Mouse (Mus musculus): ENCODE results near the gene Sema6b. TPM values are rescaled to one million over a fixed set of nuclear protein-coding genes. Genes with fewer than 3 reads are reported as not detected.

Sema6b gene
- total and polyA plus RNA-seq, 2 experiments from 2014 or later: 0.81 to 10.4 TPM

DNA sequence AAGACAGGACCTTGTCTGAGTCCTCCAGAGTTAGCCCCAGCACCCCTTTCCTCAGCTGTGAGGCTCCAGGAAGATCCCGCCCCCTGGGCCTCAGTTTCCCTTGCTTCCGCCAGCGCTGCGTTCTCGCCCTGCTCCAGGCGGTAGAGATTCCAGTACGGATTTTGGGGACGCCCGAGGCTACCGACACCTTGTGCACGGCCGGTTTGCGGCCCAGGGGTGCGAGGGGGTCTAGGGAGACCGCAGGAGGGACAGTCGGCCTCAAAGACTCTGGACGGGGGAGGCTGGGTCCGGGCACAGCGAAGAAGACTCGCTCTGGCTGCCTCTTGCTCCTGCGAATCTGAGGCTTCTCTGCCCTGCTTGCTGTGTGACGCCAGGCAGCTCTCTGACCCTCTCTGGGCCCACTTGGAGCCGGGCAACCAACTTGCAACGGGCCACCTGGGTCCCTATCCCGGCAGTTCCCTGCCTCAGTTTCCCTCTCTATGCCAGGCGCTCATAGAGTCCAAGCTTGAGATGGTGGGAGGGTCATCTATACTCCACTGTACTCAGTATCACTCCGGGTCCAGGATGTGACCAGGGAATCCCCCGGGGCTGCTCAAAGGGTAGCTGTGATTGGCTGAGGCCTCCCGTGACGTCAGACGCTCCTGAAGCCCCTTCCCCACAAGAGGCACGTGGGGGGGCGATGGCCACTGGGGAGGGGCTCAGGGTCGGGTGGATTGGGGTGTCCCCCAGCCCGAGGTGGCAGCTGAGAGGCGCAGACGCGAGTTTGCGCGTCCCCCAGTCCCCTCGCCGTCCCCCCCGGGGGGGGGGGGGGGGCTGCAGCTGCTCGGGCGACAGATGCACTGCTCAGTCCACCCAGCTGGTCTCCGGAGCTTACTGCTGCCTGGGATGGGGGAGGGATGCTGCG lies 1.8 kb upstream of the Sema6b start:
- peak overlapping the region; percentile 23 for H3K4me3 ChIP-seq (ENCODE audit: low read depth, low read length)
- H3K36me3 ChIP-seq (replicated peaks; ENCODE audit: control insufficient read depth, insufficient read depth, low read length): no peaks in the 10 kb centered on the region
- H3K27me3 ChIP-seq (ENCODE audit: control insufficient read depth, insufficient read depth, low read length): peaks cover 89% of the 10 kb centered on the region
- ATAC-seq (ENCODE audit: insufficient read depth, low read depth): no peak; the same call in 1 of the 2 replicates
- no peak for DNase-seq (ENCODE audit: low spot score)
- peak overlapping the region; percentile 48 for H3K4me2 ChIP-seq (ENCODE audit: low read depth, low read length)
- 0 out of 2 replicates have a peak overlapping the region, but pooled peaks have one; percentile 1 for H3K9ac ChIP-seq (replicated peaks; ENCODE audit: low read depth, low read length)
- TF ChIP-seq CTCF (IDR thresholded peaks at IDR 0.05; ENCODE audit: low read depth) (no peak), EP300 (IDR thresholded peaks at IDR 0.05; ENCODE audit: low read depth) (no peak)
- peaks cover 10% of the 10 kb centered on the region for H3K4me1 ChIP-seq (ENCODE audit: control insufficient read depth, insufficient read depth)
- H3K27ac ChIP-seq (ENCODE audit: low read depth): no peak overlapping the region
- no peaks in the 10 kb centered on the region for H3K9me3 ChIP-seq (replicated peaks; ENCODE audit: control insufficient read depth, low read length)
- WGBS: 2% methylated on average over 44 of the region's 47 CpGs

DNA sequence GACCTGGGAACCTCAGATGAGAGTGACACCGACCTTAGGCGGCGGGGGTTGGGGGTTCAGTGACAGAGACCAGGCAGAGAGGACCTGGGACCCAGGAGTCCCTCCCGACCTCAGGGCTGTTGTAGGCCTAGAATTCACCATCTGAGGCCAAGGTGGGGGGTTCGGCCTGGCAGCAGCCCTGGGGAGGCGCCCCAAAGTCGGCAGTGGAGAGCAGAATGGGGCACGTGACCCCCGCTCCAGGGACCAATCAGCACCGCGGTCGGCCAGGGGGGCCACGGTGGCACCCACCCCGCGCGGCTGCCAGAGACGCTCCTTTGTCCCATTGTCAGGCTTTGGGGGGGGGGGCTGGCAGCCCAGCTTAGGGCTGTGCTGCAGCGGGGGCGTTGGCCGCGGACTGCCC lies 788 bp downstream of the Sema6b start:
- TF ChIP-seq EP300 (IDR thresholded peaks at IDR 0.05; ENCODE audit: low read depth) (no peak), CTCF (IDR thresholded peaks at IDR 0.05; ENCODE audit: low read depth) (no peak)
- Histone ChIP-seq H3K9me3 (replicated peaks; ENCODE audit: control insufficient read depth, low read length) (no peaks in the 10 kb centered on the region), H3K4me2 (ENCODE audit: low read depth, low read length) (peak overlapping the region; percentile 94), H3K36me3 (replicated peaks; ENCODE audit: control insufficient read depth, insufficient read depth, low read length) (no peaks in the 10 kb centered on the region), H3K4me1 (ENCODE audit: control insufficient read depth, insufficient read depth) (peaks cover 13% of the 10 kb centered on the region), H3K27ac (ENCODE audit: low read depth) (no peak overlapping the region), H3K9ac (replicated peaks; ENCODE audit: low read depth, low read length) (peak overlapping the region; percentile 37; the same call in 1 of the 2 replicates), H3K27me3 (ENCODE audit: control insufficient read depth, insufficient read depth, low read length) (peaks cover 70% of the 10 kb centered on the region), H3K4me3 (ENCODE audit: low read depth, low read length) (peak overlapping the region; percentile 60)
- ATAC-seq (ENCODE audit: insufficient read depth, low read depth) (no peak), DNase-seq (ENCODE audit: low spot score) (no peak)
- 20% methylated on average over 14 of the region's 21 CpGs for WGBS

DNA sequence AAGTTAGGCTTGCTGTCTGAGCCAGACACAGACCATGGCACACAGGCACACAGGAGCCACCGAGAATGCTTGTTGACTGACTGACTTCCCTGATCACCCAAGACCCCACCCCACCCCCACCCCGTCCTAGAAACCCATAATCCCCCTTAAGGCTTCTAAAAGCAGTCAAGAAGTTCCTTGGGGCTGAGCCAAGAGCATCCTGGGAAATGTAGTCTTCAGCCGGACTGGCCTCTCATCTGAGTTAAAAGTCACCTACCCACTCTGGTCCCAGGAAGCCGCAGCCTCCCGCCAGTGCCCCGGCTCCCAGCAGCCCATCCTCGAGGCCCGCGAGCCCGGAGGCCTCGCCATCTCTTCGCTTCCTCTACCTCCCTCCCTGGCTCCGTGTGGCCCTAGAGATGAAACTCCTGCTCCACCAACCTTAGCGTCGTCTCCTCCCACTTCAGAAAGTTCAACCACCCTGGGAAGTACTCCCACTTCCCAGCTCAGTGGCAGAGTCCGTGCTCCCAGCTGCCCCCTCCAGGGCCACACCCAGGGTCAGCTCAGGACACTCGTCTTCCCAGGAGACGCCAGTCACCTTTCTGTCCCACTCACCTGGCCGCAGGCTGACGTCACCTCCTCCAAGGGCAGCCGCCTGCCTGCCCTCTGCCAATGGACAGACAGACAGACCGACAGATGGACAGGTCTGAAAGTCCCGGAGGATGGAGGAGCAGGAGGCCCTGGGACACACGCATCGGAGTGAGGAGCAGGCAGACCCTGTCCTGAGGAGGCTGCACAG lies 2.1 kb downstream of the Sema6b start:
- no peak for ATAC-seq (ENCODE audit: insufficient read depth, low read depth)
- Histone ChIP-seq H3K27me3 (ENCODE audit: control insufficient read depth, insufficient read depth, low read length) (peaks cover 57% of the 10 kb centered on the region), H3K4me1 (ENCODE audit: control insufficient read depth, insufficient read depth) (peaks cover 20% of the 10 kb centered on the region), H3K9me3 (replicated peaks; ENCODE audit: control insufficient read depth, low read length) (no peaks in the 10 kb centered on the region), H3K4me2 (ENCODE audit: low read depth, low read length) (peak overlapping the region; percentile 24; the same call in 1 of the 2 replicates), H3K9ac (replicated peaks; ENCODE audit: low read depth, low read length) (no peak overlapping the region), H3K36me3 (replicated peaks; ENCODE audit: control insufficient read depth, insufficient read depth, low read length) (no peaks in the 10 kb centered on the region), H3K27ac (ENCODE audit: low read depth) (no peak overlapping the region), H3K4me3 (ENCODE audit: low read depth, low read length) (no peak overlapping the region)
- WGBS: 25% methylated on average over 25 of the region's 25 CpGs
- TF ChIP-seq CTCF (IDR thresholded peaks at IDR 0.05; ENCODE audit: low read depth) (no peak), EP300 (IDR thresholded peaks at IDR 0.05; ENCODE audit: low read depth) (no peak)
- DNase-seq (ENCODE audit: low spot score): no peak

DNA sequence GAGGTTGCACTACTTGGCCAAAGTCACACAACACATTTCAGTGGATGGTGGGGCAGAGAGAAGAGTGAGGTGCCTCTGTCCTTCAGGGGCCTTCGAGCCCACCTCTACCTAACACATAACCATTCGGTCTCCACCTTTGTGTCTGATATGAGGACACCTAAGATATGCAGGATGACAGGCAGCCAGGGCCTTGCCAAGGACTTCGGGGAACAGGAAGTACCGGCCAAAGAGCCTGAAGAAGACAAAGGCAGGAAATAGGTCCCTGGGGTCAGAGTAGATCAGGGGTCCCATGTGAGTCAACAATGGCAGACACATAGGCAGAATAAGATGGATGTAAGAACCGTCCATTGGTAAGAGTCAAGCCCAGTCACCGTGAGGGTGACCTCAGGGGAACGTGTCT lies 3.6 kb downstream of the Sema6b start:
- peaks cover 43% of the 10 kb centered on the region for H3K27me3 ChIP-seq (ENCODE audit: control insufficient read depth, insufficient read depth, low read length)
- no peaks in the 10 kb centered on the region for H3K36me3 ChIP-seq (replicated peaks; ENCODE audit: control insufficient read depth, insufficient read depth, low read length)
- no peak overlapping the region for H3K27ac ChIP-seq (ENCODE audit: low read depth)
- peaks cover 15% of the 10 kb centered on the region for H3K4me1 ChIP-seq (ENCODE audit: control insufficient read depth, insufficient read depth)
- ATAC-seq (ENCODE audit: insufficient read depth, low read depth): no peak
- DNase-seq (ENCODE audit: low spot score): no peak
- TF ChIP-seq EP300 (IDR thresholded peaks at IDR 0.05; ENCODE audit: low read depth) (no peak), CTCF (IDR thresholded peaks at IDR 0.05; ENCODE audit: low read depth) (no peak)
- H3K4me3 ChIP-seq (ENCODE audit: low read depth, low read length): no peak overlapping the region
- WGBS: 66% methylated on average over 7 of the region's 7 CpGs
- no peak overlapping the region for H3K9ac ChIP-seq (replicated peaks; ENCODE audit: low read depth, low read length)
- no peaks in the 10 kb centered on the region for H3K9me3 ChIP-seq (replicated peaks; ENCODE audit: control insufficient read depth, low read length)
- H3K4me2 ChIP-seq (ENCODE audit: low read depth, low read length): no peak overlapping the region

DNA sequence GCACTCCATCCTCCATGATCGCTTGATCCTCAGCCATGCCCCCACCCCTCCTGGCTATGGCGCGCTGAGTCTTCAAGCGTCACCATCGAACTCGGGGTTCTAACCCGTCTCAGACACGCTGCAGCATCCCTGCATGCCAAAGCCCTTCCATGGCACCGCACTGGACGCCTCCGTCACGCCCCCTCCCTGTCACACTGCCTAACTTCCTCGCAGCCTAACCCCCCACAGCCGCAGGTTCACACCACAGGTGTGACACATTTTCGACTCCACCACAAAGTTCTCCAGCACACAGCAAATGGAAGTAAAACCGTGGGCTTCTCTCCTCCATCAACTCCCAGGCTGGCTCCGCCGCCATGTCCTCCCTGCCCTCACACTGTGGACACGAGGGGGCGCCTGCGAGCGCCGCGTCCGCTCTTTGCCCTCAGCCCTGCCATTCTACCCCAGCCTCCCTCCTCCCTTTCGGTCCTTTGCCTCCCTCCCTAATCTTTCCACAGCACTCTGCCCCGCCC lies 5.6 kb downstream of the Sema6b start:
- DNase-seq (ENCODE audit: low spot score): peak; percentile 37
- Histone ChIP-seq H3K27ac (ENCODE audit: low read depth) (peak overlapping the region; percentile 85), H3K27me3 (ENCODE audit: control insufficient read depth, insufficient read depth, low read length) (peaks cover 22% of the 10 kb centered on the region), H3K36me3 (replicated peaks; ENCODE audit: control insufficient read depth, insufficient read depth, low read length) (no peaks in the 10 kb centered on the region), H3K4me2 (ENCODE audit: low read depth, low read length) (peak overlapping the region; percentile 63), H3K9ac (replicated peaks; ENCODE audit: low read depth, low read length) (no peak overlapping the region), H3K4me3 (ENCODE audit: low read depth, low read length) (peak overlapping the region; percentile 32), H3K4me1 (ENCODE audit: control insufficient read depth, insufficient read depth) (peaks cover 11% of the 10 kb centered on the region), H3K9me3 (replicated peaks; ENCODE audit: control insufficient read depth, low read length) (0 out of 2 replicates have a peak, but pooled peaks cover 5% of the 10 kb centered on the region)
- no peak for ATAC-seq (ENCODE audit: insufficient read depth, low read depth)
- WGBS: 1% methylated on average over 27 of the region's 27 CpGs
- TF ChIP-seq CTCF (IDR thresholded peaks at IDR 0.05; ENCODE audit: low read depth) (peak; percentile 67), EP300 (IDR thresholded peaks at IDR 0.05; ENCODE audit: low read depth) (no peak)
